Mouse (Mus musculus) heart, embryonic 14.5 days (tissue): ENCODE results near the gene Ptprb. TPM values are rescaled to one million over a fixed set of nuclear protein-coding genes. Genes with fewer than 3 reads are reported as not detected.

Source experiments
- ATAC-seq: fragments of 200-750 bp; cut with Nextera tagmentation; 2 replicates; pipeline ENCODE4 v1.8.0; 2017; ENCODE audit warnings: low read depth, moderate TSS enrichment; ENCODE audit not compliant: insufficient number of reproducible peaks, insufficient read depth, low FRiP score
- H3K27ac ChIP-seq, 2 experiments: fragments of 200-500 bp in 1 of 2; fragments of 300-500 bp in 1 of 2; sonication (generic) in 1 of 2; replicated peaks in 1 of 2; 2 replicates each; pipeline ENCODE4 v1.5.1; 2012 to 2014; ENCODE audit warnings: low read depth in 2 of 2, low read length in 2 of 2, control low read depth in 1 of 2, mild to moderate bottlenecking in 1 of 2, mixed read lengths in 1 of 2; ENCODE audit not compliant: control insufficient read depth in 1 of 2, insufficient read depth in 1 of 2
- H3K27me3 ChIP-seq: fragments of 300-500 bp; sonication (generic); 2 replicates; pipeline ENCODE4 v1.6.1; 2014; ENCODE audit warnings: mild to moderate bottlenecking, low read length, control low read depth; ENCODE audit not compliant: control insufficient read depth, insufficient read depth
- H3K36me3 ChIP-seq: fragments of 300-500 bp; sonication (generic); 2 replicates; pipeline ENCODE4 v1.6.1; 2014; ENCODE audit warnings: mild to moderate bottlenecking, control low read depth, low read length, mixed read lengths; ENCODE audit not compliant: control insufficient read depth, insufficient read depth
- H3K4me1 ChIP-seq, 2 experiments: fragments of 200-500 bp in 1 of 2; fragments of 300-500 bp in 1 of 2; sonication (generic) in 1 of 2; 2 replicates each; pipeline ENCODE4 v1.6.1; 2012 to 2014; ENCODE audit warnings: low read length in 2 of 2, control low read depth in 1 of 2, mixed read lengths in 1 of 2; ENCODE audit not compliant: control insufficient read depth in 2 of 2, insufficient read depth in 2 of 2
- H3K4me2 ChIP-seq: fragments of 300-500 bp; sonication (generic); 2 replicates; pipeline ENCODE4 v1.6.1; 2014; ENCODE audit warnings: mild to moderate bottlenecking, low read length
- H3K4me3 ChIP-seq, 2 experiments: fragments of 200-500 bp in 1 of 2; fragments of 300-500 bp in 1 of 2; sonication (generic) in 1 of 2; 2 replicates each; pipeline ENCODE4 v1.5.1; 2012 to 2014; ENCODE audit warnings: low read length in 2 of 2, mild to moderate bottlenecking in 2 of 2, control low read depth in 1 of 2, low read depth in 1 of 2, moderate library complexity in 1 of 2; ENCODE audit not compliant: control insufficient read depth in 1 of 2, insufficient read depth in 1 of 2
- H3K9ac ChIP-seq: fragments of 300-500 bp; sonication (generic); 2 replicates; pipeline ENCODE4 v1.6.1; 2014; ENCODE audit warnings: mild to moderate bottlenecking, low read length
- H3K9me3 ChIP-seq: fragments of 300-500 bp; sonication (generic); 2 replicates; pipeline ENCODE4 v1.6.1; 2016; ENCODE audit warnings: low read length, control low read depth; ENCODE audit not compliant: control insufficient read depth
- WGBS: fragments of 180-500 bp; shearing (Covaris S2); extraction: QIAGEN DNeasy Blood & Tissue Kit; methylation state at CpG from one replicate; pipeline ENCODE4 v1.1.7; 2014; 5-methylcytosine and 5-hydroxymethylcytosine counted together
- polyA plus RNA-seq: library from polyadenylated mRNA; unstranded; fragments of >200 nt; fragmentation: Nextera tagmentation; extraction: Ambion mirVana; gene quantifications from 2 replicates; pipeline ENCODE4 v1.2.1, GENCODE M21; 2014

Gene Ptprb
- polyA plus RNA-seq, 1 experiment from 2014 or later: 8.3 TPM

DNA sequence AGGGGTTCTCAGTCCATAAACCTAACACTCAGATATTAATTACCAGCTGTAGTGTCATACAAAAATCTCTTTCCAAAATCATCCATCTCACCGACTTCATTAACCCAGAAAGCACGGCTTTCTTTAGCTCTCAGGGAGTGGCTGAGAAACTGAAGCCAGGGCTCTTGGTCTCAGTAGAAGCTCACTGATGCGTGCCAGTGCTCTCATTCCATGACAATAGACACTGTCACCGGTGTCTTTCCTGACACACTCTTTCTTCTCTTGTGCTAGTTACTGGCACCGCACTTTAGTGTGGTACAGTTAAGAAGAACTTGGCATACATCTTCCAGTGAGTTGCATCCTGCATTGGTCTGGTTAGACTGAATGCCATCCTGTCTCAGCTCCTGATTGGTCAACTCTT, 53.8 kb downstream of the Ptprb start:
- ATAC-seq: no peak
- Histone ChIP-seq H3K27ac (no peak overlapping the region), H3K4me3 (no peak overlapping the region), H3K4me2 (no peak overlapping the region), H3K9ac (no peak overlapping the region), H3K9me3 (no peaks in the 10 kb centered on the region), H3K27me3 (no peaks in the 10 kb centered on the region), H3K4me1 (peaks cover 0 to 3% of the 10 kb centered on the region in 2 experiments; a peak in 1 of 4 replicates), H3K36me3 (peaks cover 14% of the 10 kb centered on the region)
- 79% methylated on average over 5 of the region's 5 CpGs for WGBS

DNA sequence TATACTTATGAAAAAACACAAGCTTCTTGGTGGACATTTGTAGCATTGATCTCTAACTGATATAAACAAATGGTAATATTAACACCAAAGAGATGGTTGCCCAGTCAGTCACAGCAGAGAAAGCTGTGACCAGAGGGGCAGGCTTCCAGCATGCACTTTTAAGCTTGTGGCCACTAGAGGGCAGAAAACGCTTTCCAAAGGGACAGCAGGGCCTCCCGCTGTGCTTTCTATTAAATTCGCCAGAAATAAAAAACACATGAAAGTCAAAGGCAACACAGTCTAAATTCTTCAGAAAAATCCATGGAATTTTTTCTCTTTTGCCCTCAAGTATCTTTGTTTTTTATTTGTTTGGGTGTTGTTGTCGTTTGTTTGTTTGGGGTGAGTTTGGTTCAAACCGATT, 55.1 kb downstream of the Ptprb start:
- peaks cover 0 to 3% of the 10 kb centered on the region in 2 experiments; a peak in 1 of 4 replicates for H3K4me1 ChIP-seq
- peak overlapping the region in 1 of 2 experiments; percentile 32; a peak in 2 of 4 replicates for H3K4me3 ChIP-seq
- peak overlapping the region; percentile 48 for H3K9ac ChIP-seq
- H3K4me2 ChIP-seq: peak overlapping the region; percentile 78
- no peak overlapping the region for H3K27ac ChIP-seq
- H3K9me3 ChIP-seq: no peaks in the 10 kb centered on the region
- H3K36me3 ChIP-seq: peaks cover 14% of the 10 kb centered on the region
- WGBS: 9% methylated on average over 5 of the region's 5 CpGs
- H3K27me3 ChIP-seq: no peaks in the 10 kb centered on the region
- ATAC-seq: no peak

DNA sequence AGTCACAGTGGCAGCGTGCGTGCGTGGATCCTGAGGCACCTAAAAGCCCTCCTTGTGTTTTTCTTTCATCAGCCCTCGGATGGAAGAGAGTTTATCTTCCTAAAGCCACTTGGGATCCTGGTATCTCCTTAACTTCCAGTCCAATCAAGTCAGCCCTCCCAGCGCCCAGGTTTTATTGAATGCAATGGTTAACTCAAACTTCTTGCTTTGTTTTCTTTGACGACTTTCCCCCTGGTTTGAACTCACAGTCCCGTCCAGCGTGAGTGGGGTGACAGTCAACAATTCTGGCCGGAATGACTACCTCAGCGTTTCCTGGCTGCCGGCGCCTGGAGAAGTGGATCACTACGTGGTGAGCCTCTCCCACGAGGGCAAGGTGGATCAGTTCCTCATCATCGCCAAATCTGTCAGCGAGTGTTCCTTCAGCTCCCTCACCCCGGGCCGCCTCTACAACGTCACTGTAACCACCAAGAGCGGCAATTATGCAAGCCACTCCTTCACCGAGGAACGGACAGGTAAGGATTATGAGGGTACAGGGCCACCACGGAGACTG, 55.7 kb downstream of the Ptprb start:
- WGBS: 17% methylated on average over 23 of the region's 23 CpGs
- H3K9ac ChIP-seq: peak overlapping the region; percentile 48

DNA sequence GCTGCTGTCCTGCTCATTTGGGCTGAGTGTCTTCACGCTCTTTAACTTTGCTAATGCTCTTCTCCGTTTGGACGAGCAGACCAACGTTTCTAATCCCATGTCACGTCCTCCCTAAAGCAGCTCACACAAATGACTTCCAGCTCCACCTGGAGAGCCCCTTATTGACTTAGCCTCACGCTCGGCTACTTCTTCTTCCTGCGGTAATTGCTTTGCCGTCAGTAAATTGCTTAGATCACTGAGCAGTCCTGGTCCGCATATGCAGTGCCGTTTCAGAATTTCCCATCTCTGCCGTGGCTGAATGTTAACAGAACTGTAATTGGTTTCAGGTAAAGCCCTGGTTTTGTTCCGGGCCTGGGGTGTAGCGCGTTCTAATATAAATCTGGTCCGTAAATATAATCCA, 58.3 kb downstream of the Ptprb start:
- H3K27me3 ChIP-seq: no peaks in the 10 kb centered on the region
- peaks cover 14% of the 10 kb centered on the region for H3K36me3 ChIP-seq
- peaks cover 0 to 3% of the 10 kb centered on the region in 2 experiments; a peak in 1 of 4 replicates for H3K4me1 ChIP-seq
- no peaks in the 10 kb centered on the region for H3K9me3 ChIP-seq
- no peak overlapping the region for H3K9ac ChIP-seq
- no peak overlapping the region for H3K4me2 ChIP-seq
- H3K4me3 ChIP-seq: no peak overlapping the region
- ATAC-seq: no peak
- WGBS: 80% methylated on average over 16 of the region's 16 CpGs
- no peak overlapping the region for H3K27ac ChIP-seq

More for the DNA sequence above, 55.7 kb downstream of the Ptprb start:
- peak overlapping the region; percentile 78 for H3K4me2 ChIP-seq
- no peak overlapping the region for H3K27ac ChIP-seq
- peaks cover 0 to 3% of the 10 kb centered on the region in 2 experiments; a peak in 1 of 4 replicates for H3K4me1 ChIP-seq
- peak overlapping the region; percentile 20 to 32 for H3K4me3 ChIP-seq
- H3K9me3 ChIP-seq: no peaks in the 10 kb centered on the region
- H3K36me3 ChIP-seq: peaks cover 14% of the 10 kb centered on the region
- H3K27me3 ChIP-seq: no peaks in the 10 kb centered on the region
- no peak for ATAC-seq

DNA sequence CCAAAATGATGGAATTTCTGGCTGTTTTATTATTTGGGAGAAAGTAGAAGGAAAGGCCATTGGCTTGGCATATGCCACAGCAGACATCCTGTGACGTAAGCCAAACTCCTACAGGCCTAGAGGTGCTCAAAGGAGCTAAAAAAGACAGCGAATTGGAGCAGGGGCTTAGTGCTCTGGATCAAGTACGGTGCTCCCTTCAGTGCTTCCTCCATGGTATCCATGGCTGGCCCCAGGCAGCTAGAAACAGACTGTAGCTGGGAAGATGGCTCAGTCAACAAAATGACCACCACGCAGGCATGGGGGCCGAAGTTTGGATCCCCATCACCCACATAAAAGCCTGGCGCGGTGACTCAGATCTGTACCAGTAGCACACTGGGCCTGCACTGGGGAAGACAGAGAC, 58.8 kb downstream of the Ptprb start:
- Histone ChIP-seq H3K27ac (no peak overlapping the region), H3K4me1 (peaks cover 0 to 3% of the 10 kb centered on the region in 2 experiments; a peak in 1 of 4 replicates), H3K36me3 (peaks cover 16% of the 10 kb centered on the region), H3K27me3 (no peaks in the 10 kb centered on the region), H3K4me3 (no peak overlapping the region), H3K4me2 (no peak overlapping the region), H3K9ac (no peak overlapping the region), H3K9me3 (no peaks in the 10 kb centered on the region)
- 91% methylated on average over 7 of the region's 7 CpGs for WGBS
- ATAC-seq: no peak

DNA sequence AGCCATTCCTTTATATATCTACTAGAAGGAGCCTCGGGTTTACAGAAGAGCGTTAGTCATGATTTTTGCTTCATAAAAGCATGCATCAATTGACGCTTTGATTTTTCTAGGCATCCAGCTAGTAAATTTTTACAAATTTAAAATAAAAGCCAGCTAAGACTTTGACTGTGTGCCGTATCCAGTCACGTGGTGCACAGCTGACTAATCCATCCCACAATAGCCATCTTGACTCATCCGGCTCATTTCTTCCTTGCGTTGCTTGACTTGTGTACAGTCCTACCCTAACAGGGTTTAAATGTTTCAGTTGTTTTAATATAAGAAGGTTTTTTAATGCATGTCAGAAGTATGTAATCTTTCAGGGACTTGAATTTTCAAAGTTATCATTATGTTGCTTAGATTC, 60.0 kb downstream of the Ptprb start:
- 89% methylated on average over 7 of the region's 7 CpGs for WGBS

DNA sequence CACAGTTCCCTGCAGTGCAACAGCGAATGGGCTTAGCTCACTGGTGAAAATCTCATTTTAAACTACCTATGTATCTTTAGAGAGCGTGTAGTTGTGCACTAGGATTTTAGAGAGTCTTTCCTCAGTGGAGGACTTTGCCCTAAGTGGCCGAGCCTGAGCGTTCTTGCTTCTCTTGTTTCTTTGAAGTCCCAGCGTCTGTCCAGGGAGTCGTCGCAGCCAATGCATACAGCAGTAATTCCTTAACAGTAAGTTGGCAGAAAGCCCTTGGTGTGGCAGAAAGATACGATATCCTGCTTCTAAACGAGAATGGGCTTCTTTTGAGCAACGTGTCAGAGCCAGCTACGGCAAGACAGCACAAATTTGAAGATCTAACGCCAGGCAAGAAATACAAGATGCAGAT, 65.9 kb downstream of the Ptprb start:
- no peak overlapping the region for H3K4me2 ChIP-seq
- H3K4me1 ChIP-seq: no peaks in the 10 kb centered on the region
- WGBS: 71% methylated on average over 12 of the region's 12 CpGs
- no peak overlapping the region for H3K4me3 ChIP-seq
- no peaks in the 10 kb centered on the region for H3K9me3 ChIP-seq
- H3K36me3 ChIP-seq: peaks cover 24% of the 10 kb centered on the region; the same call in 1 of the 2 replicates
- no peak for ATAC-seq
- no peaks in the 10 kb centered on the region for H3K27me3 ChIP-seq
- no peak overlapping the region for H3K9ac ChIP-seq
- no peak overlapping the region for H3K27ac ChIP-seq

More for the DNA sequence above, 60.0 kb downstream of the Ptprb start:
- Histone ChIP-seq H3K4me1 (peaks cover 0 to 3% of the 10 kb centered on the region in 2 experiments; a peak in 1 of 4 replicates), H3K9me3 (no peaks in the 10 kb centered on the region), H3K9ac (no peak overlapping the region), H3K4me3 (no peak overlapping the region), H3K27ac (no peak overlapping the region), H3K4me2 (no peak overlapping the region), H3K27me3 (no peaks in the 10 kb centered on the region), H3K36me3 (peaks cover 13% of the 10 kb centered on the region; the same call in 1 of the 2 replicates)
- no peak for ATAC-seq
